Comparison of ENCODE assay signal across 26 mouse cellular contexts in the genomic region with DNA sequence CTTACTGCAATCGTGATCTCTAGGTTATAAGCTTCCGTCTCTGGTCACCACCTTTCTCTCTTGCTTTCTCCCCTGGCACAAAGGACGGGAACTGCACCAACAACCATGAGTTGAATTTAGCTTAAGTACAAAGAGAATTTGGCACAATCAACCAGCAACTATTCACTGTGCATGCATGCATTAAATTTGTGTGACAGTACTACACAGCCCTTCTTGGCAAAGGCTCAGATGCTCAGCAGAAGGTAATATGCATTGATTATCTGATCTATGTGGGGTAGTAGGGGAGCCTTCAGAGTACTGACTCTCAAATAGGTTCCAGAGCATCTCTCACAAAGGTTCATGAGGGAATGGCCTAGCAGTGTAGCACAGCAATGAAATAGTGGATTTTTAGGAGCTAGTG. TPM values are rescaled to one million over a fixed set of nuclear protein-coding genes. Genes with fewer than 3 reads are reported as not detected.
DNase-seq lines count a peak whose midpoint lies in the region; ATAC-seq and TF ChIP-seq lines count a peak whose summit lies in the region.
"Had no signal": no experiment of that assay in that cellular context is flagged by ENCODE, and none has a peak within 500 bp of the region (broad histone marks: within the 10 kb centered on the region; RNA-seq: fewer than 3 reads in every experiment).

No protein-coding gene starts in this region.

- no peak for TF ChIP-seq CTCF in midbrain, postnatal 0 days (IDR thresholded peaks at IDR 0.05)
- no peak for TF ChIP-seq CTCF in embryonic fibroblast, embryonic 13.5 days (IDR thresholded peaks at IDR 0.05; ENCODE audit: borderline replicate concordance, insufficient read depth, low read length)

- no peaks in the 10 kb centered on the region for H3K36me3 ChIP-seq in forebrain, embryonic 16.5 days (ENCODE audit: control insufficient read depth, insufficient read depth)
- H3K36me3 ChIP-seq in forebrain, embryonic 10.5 days (replicated peaks): no peaks in the 10 kb centered on the region
- H3K36me3 ChIP-seq in midbrain, postnatal 0 days (ENCODE audit: insufficient read depth, low read length): no peaks in the 10 kb centered on the region
- H3K36me3 ChIP-seq in midbrain, embryonic 10.5 days: no peaks in the 10 kb centered on the region
- H3K36me3 ChIP-seq: embryonic facial prominence, embryonic 13.5 days; G1E; heart, embryonic 12.5 days; hindbrain, embryonic 15.5 days had no signal

- no peak for TF ChIP-seq POLR2A in embryonic fibroblast, embryonic 13.5 days (IDR thresholded peaks at IDR 0.05; ENCODE audit: low read depth, low read length)

- H3K9ac ChIP-seq in forebrain, embryonic 16.5 days (replicated peaks; ENCODE audit: low read depth, low read length): no peak overlapping the region
- H3K9ac ChIP-seq in midbrain, postnatal 0 days (replicated peaks; ENCODE audit: low read length, poor library complexity, severe bottlenecking): no peak overlapping the region
- H3K9ac ChIP-seq: embryonic facial prominence, embryonic 13.5 days; heart, embryonic 12.5 days; hindbrain, embryonic 15.5 days had no signal

- H3K27me3 ChIP-seq in forebrain, embryonic 16.5 days (replicated peaks; ENCODE audit: control insufficient read depth, insufficient read depth, low read length): no peaks in the 10 kb centered on the region
- no peaks in the 10 kb centered on the region for H3K27me3 ChIP-seq in forebrain, embryonic 10.5 days (ENCODE audit: poor library complexity, severe bottlenecking)
- H3K27me3 ChIP-seq in midbrain, postnatal 0 days (ENCODE audit: insufficient read depth, low read length): no peaks in the 10 kb centered on the region
- H3K27me3 ChIP-seq in midbrain, embryonic 10.5 days (ENCODE audit: low read depth, poor library complexity, severe bottlenecking): no peaks in the 10 kb centered on the region
- H3K27me3 ChIP-seq: embryonic facial prominence, embryonic 13.5 days; heart, embryonic 12.5 days; hindbrain, embryonic 15.5 days had no signal

- H3K9me3 ChIP-seq in forebrain, embryonic 16.5 days (ENCODE audit: control insufficient read depth, low read length): no peaks in the 10 kb centered on the region
- H3K9me3 ChIP-seq in forebrain, embryonic 10.5 days: 0 out of 2 replicates have a peak, but pooled peaks cover 3% of the 10 kb centered on the region
- no peaks in the 10 kb centered on the region for H3K9me3 ChIP-seq in midbrain, postnatal 0 days (ENCODE audit: low read length)
- H3K9me3 ChIP-seq in midbrain, embryonic 10.5 days (replicated peaks): no peaks in the 10 kb centered on the region; the same call in 1 of the 2 replicates
- H3K9me3 ChIP-seq: G1E; heart, embryonic 12.5 days; hindbrain, embryonic 15.5 days had no signal

- peak; percentile 7 to 11 for DNase-seq in cerebellum, postnatal 10 days
- no peak for DNase-seq in cerebellum, postnatal 25 days
- no peak for DNase-seq in forebrain, embryonic 10.5 days (ENCODE audit: extremely low spot score, low spot score)
- peak; percentile 16 for DNase-seq in midbrain, postnatal 0 days (ENCODE audit: low spot score)
- no peak for DNase-seq in midbrain, embryonic 10.5 days (ENCODE audit: low spot score)
- no peak for DNase-seq in heart, postnatal 25 days (ENCODE audit: low spot score)
- DNase-seq: adrenal gland, postnatal 14 days; B cell, adult 2 months; cerebellum, adult 11 months; cerebellum, adult 8-10 months; cerebellum, postnatal 36 days; gastrocnemius, postnatal 14 days; heart, postnatal 36 days; kidney, adult 11 months; kidney, adult 9 months had no signal

- H3K27ac ChIP-seq in forebrain, embryonic 16.5 days (ENCODE audit: low read length): no peak overlapping the region
- no peak overlapping the region for H3K27ac ChIP-seq in forebrain, embryonic 10.5 days
- H3K27ac ChIP-seq in midbrain, postnatal 0 days (ENCODE audit: low read depth, low read length): no peak overlapping the region
- H3K27ac ChIP-seq in midbrain, embryonic 10.5 days (replicated peaks): no peak overlapping the region
- H3K27ac ChIP-seq in embryonic fibroblast, embryonic 13.5 days (ENCODE audit: insufficient read depth, low read length): peak overlapping the region; percentile 37; the same call in 1 of the 2 replicates
- H3K27ac ChIP-seq: embryonic facial prominence, embryonic 13.5 days; hindbrain, embryonic 15.5 days had no signal

- WGBS in forebrain, embryonic 16.5 days: 31% methylated on average over 3 of the region's 3 CpGs
- 93% methylated on average over 3 of the region's 3 CpGs for WGBS in forebrain, embryonic 10.5 days
- 66% methylated on average over 3 of the region's 3 CpGs for WGBS in midbrain, postnatal 0 days
- WGBS in midbrain, embryonic 10.5 days: 90% methylated on average over 3 of the region's 3 CpGs

- intact Hi-C loops in heart, postnatal 25 days (cut with DNase I): no loop called here

- H3K4me3 ChIP-seq in forebrain, embryonic 16.5 days (replicated peaks; ENCODE audit: low read length): no peak overlapping the region
- H3K4me3 ChIP-seq in forebrain, embryonic 10.5 days: no peak overlapping the region
- H3K4me3 ChIP-seq in midbrain, postnatal 0 days (ENCODE audit: low read depth, low read length): no peak overlapping the region
- H3K4me3 ChIP-seq in midbrain, embryonic 10.5 days: no peak overlapping the region
- H3K4me3 ChIP-seq in embryonic fibroblast, embryonic 13.5 days (ENCODE audit: insufficient read depth, low read length): no peak overlapping the region
- H3K4me3 ChIP-seq: embryonic facial prominence, embryonic 13.5 days; heart, embryonic 12.5 days; hindbrain, embryonic 15.5 days had no signal

- peak; percentile 79 for ATAC-seq in forebrain, embryonic 16.5 days
- ATAC-seq in midbrain, postnatal 0 days (ENCODE audit: low FRiP score): no peak
- ATAC-seq: activated CD4-positive, CD25-positive, alpha-beta regulatory T cell, adult 4 months; CD4-positive, CD25-positive, alpha-beta regulatory T cell, adult 4 months; Patski had no signal

- peaks cover 13% of the 10 kb centered on the region for H3K4me1 ChIP-seq in forebrain, embryonic 16.5 days (replicated peaks; ENCODE audit: control insufficient read depth, insufficient read depth, low read length)
- peaks cover 20% of the 10 kb centered on the region for H3K4me1 ChIP-seq in forebrain, embryonic 10.5 days
- no peaks in the 10 kb centered on the region for H3K4me1 ChIP-seq in midbrain, postnatal 0 days (ENCODE audit: insufficient read depth, low read length)
- H3K4me1 ChIP-seq in midbrain, embryonic 10.5 days: peaks cover 7% of the 10 kb centered on the region; the same call in 1 of the 2 replicates
- H3K4me1 ChIP-seq in embryonic fibroblast, embryonic 13.5 days (ENCODE audit: control insufficient read depth, insufficient read depth, low read length): no peaks in the 10 kb centered on the region
- H3K4me1 ChIP-seq: heart, embryonic 12.5 days; hindbrain, embryonic 15.5 days had no signal

- H3K4me2 ChIP-seq in forebrain, embryonic 16.5 days (ENCODE audit: low read length): no peak overlapping the region
- H3K4me2 ChIP-seq in midbrain, postnatal 0 days (ENCODE audit: low read depth, low read length, poor library complexity, severe bottlenecking): no peak overlapping the region
- H3K4me2 ChIP-seq: embryonic facial prominence, embryonic 13.5 days; heart, embryonic 12.5 days; hindbrain, embryonic 15.5 days had no signal

RNA-seq across cellular contexts. Expression of gene Il31ra, which starts 12.4 kb away (rescaled TPM):
- polyA plus RNA-seq in forebrain, embryonic 16.5 days (2015; fragmentation: Nextera tagmentation; extraction: Ambion mirVana): 0.40 and 0.43 TPM in 2 replicates
- not detected in 2 replicates for polyA plus RNA-seq in forebrain, embryonic 10.5 days (2016; fragmentation: Nextera tagmentation; extraction: Ambion mirVana)
- total RNA-seq in midbrain, postnatal 0 days (2014; rRNA removed): 0.05 TPM in 2 replicates
- 0.07 and 0.09 TPM in 2 replicates for polyA plus RNA-seq in midbrain, postnatal 0 days (2015; fragmentation: Nextera tagmentation; extraction: Ambion mirVana)
- polyA plus RNA-seq in midbrain, embryonic 10.5 days (2016; fragmentation: Nextera tagmentation; extraction: Ambion mirVana): not detected in 2 replicates
- polyA plus RNA-seq in embryonic fibroblast, embryonic 13.5 days (2011; ENCODE audit: insufficient read length, low read depth, missing spikeins): 0.65 and 2.3 TPM in 2 replicates
- total RNA-seq in heart, postnatal 25 days (2021): not detected
- total RNA-seq: gastrocnemius, adult 18-20 months; heart, adult 8-10 months; heart, postnatal 36 days had no signal
- polyA plus RNA-seq: G1E, Patski had no signal

Comparison
In these comparisons a context has a peak if more than half of its experiments do, and no peak if none do; other contexts are left out.
1. DNase-seq: peak in cerebellum, postnatal 10 days (2 of 2) and midbrain, postnatal 0 days (single experiment); none in cerebellum, postnatal 25 days (0 of 2), forebrain, embryonic 10.5 days (single experiment), midbrain, embryonic 10.5 days (single experiment) and heart, postnatal 25 days (single experiment).